Mouse (Mus musculus): Measurements from ENCODE around the gene Il6ra.

GRCm38 (mm10) chr3:89892517-89893106 is 20.4 kb downstream of the Il6ra start:
- TF ChIP-seq EP300 (IDR thresholded peaks at IDR 0.05; ENCODE audit: low read depth) (no peak), CTCF (IDR thresholded peaks at IDR 0.05; ENCODE audit: low read depth) (no peak)
